Mouse (Mus musculus) mouse embryonic stem cell (cell line): Measurements from ENCODE around the gene Supt20.

Source experiments
- in situ Hi-C, 2 experiments: fragments of 300-500 bp; cut with MboI; formaldehyde crosslinking; loops; 1 replicate in 1 of 2; 3 replicates in 1 of 2; pipeline ENCODE4 v1.14.3; 2019 to 2020; ENCODE audit warnings: low sequenced_read_pairs in 2 of 2, low pct_unique_long_range_greater_than_20kb in 1 of 2, mixed read lengths in 1 of 2; ENCODE audit not compliant: unreplicated experiment in 1 of 2

Supt20 gene

GRCm38 (mm10) chr3:54692202-54693055, at the start of gene Supt20:
Gene Supt20 (plus strand): TSS chr3:54692807.
- in situ Hi-C loops = no loop called here

- in situ Hi-C loops = no loop called here
Measured at GRCm38 (mm10) chr3:54642851-54643250, 49.8 kb upstream of the Supt20 start.

- in situ Hi-C loops = no loop called here
Measured at GRCm38 (mm10) chr3:54647583-54647982, 45.0 kb upstream of the Supt20 start.

GRCm38 (mm10) chr3:54651576-54651975, 41.0 kb upstream of the Supt20 start:
- in situ Hi-C loops = loop anchor here in 1 of 2 experiments (25.0 kb wide), 1 partner anchor 289 kb away; the partner anchor contains the start of gene Postn

- in situ Hi-C loops = loop anchor here in 1 of 2 experiments (25.0 kb wide), 1 partner anchor 292 kb away; the partner anchor contains the start of gene Postn
Measured at GRCm38 (mm10) chr3:54654169-54654568, 38.4 kb upstream of the Supt20 start.

GRCm38 (mm10) chr3:54657090-54657489, 35.5 kb upstream of the Supt20 start:
- in situ Hi-C loops = loop anchor here in 1 of 2 experiments (25.0 kb wide), 1 partner anchor 295 kb away; the partner anchor contains the start of gene Postn

GRCm38 (mm10) chr3:54657888-54658626, 34.5 kb upstream of the Supt20 start:
- in situ Hi-C loops = loop anchor here in 1 of 2 experiments (25.0 kb wide), 1 partner anchor 296 kb away; the partner anchor contains the start of gene Postn

- in situ Hi-C loops = loop anchor here in 1 of 2 experiments (25.0 kb wide), 1 partner anchor 297 kb away; the partner anchor contains the start of gene Postn
Measured at GRCm38 (mm10) chr3:54659736-54660135, 32.9 kb upstream of the Supt20 start.

GRCm38 (mm10) chr3:54662411-54662810, 30.2 kb upstream of the Supt20 start:
- in situ Hi-C loops = loop anchor here in 1 of 2 experiments (25.0 kb wide), 1 partner anchor 300 kb away; the partner anchor contains the start of gene Postn

- in situ Hi-C loops = loop anchor here in 1 of 2 experiments (25.0 kb wide), 1 partner anchor 306 kb away; the partner anchor contains the start of gene Postn
Measured at GRCm38 (mm10) chr3:54668141-54668540, 24.5 kb upstream of the Supt20 start.

GRCm38 (mm10) chr3:54668722-54669121, 23.9 kb upstream of the Supt20 start:
- in situ Hi-C loops = loop anchor here in 1 of 2 experiments (25.0 kb wide), 1 partner anchor 306 kb away; the partner anchor contains the start of gene Postn

GRCm38 (mm10) chr3:54669559-54669958, 23.0 kb upstream of the Supt20 start:
- in situ Hi-C loops = loop anchor here in 1 of 2 experiments (25.0 kb wide), 1 partner anchor 307 kb away; the partner anchor contains the start of gene Postn

- in situ Hi-C loops = loop anchor here in 1 of 2 experiments (25.0 kb wide), 1 partner anchor 310 kb away; the partner anchor contains the start of gene Postn
Measured at GRCm38 (mm10) chr3:54672111-54672510, 20.5 kb upstream of the Supt20 start.

- in situ Hi-C loops = loop anchor here in 1 of 2 experiments (25.0 kb wide), 1 partner anchor 311 kb away; the partner anchor contains the start of gene Postn
Measured at GRCm38 (mm10) chr3:54672557-54673529, 19.8 kb upstream of the Supt20 start.

GRCm38 (mm10) chr3:54676818-54677217, 15.8 kb upstream of the Supt20 start:
- in situ Hi-C loops = no loop called here

- in situ Hi-C loops = no loop called here
Measured at GRCm38 (mm10) chr3:54681310-54682204, 11.1 kb upstream of the Supt20 start.
